Mouse (Mus musculus) urinary bladder, postnatal 14 days (tissue): ENCODE data around the gene Gm10775.

Experiments used
- DNase-seq: peaks from one replicate; pipeline ENCODE4 v3.0.0; 2021; ENCODE audit warnings: low spot score

Gene Gm10775

GRCm38 (mm10) chr13:65259239-65259638, at the start of gene Gm10775:
Gene Gm10775 (plus strand): TSS chr13:65259539.
- DNase-seq: no peak

DNA sequence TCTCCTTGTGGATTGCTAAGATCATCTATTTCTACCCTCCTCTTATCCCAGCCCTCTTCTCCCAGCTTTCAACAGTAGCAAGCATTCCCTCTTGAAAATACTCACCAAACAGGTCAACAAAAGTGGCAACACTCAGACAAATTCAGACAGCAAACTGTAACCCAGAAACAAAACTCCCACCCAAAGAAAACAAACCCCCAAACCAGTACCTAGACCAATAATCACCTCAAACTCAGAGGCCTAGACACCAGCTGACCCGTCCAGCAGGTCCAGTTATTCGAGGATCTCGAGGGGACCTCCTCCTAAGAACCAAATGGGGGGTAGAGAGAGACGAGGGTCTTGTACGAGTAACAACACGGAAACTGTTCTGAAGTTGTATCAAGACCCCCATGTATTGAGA, 33.4 kb upstream of the Gm10775 start:
- no peak for DNase-seq

GRCm38 (mm10) chr13:65226657-65227056, 32.7 kb upstream of the Gm10775 start:
- no peak for DNase-seq

- DNase-seq: no peak
Observed at GRCm38 (mm10) chr13:65237211-65237610, 22.1 kb upstream of the Gm10775 start.

- DNase-seq: peak; percentile 97
Observed at GRCm38 (mm10) chr13:65240509-65241098, 18.7 kb upstream of the Gm10775 start.

DNA sequence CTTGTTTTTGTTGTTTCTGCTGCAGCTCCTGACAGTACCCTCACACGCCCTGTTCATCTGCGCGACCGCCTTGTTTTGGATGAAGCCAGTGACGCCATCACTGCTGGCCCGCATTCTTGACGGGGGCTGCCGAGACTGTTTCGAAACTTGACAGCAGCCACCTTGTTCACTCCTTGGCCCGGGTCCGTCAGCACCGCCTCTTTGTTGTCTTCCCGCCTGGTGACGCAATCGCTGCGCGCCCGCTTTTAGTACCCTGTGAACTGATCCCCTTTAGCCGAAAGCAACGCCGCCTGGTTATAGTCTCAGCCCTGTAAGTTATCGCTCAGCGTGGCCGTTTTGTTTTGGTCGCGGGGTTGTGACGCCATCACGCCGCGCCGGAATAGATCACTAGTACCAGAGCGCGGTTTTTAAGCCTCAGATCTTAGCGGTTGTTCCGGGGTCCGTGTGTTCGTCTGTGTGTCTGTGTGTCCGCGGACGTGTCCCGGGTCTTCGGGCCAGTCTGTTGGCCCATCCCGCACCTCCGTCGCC, 18.2 kb upstream of the Gm10775 start:
- DNase-seq: peak; percentile 95

DNA sequence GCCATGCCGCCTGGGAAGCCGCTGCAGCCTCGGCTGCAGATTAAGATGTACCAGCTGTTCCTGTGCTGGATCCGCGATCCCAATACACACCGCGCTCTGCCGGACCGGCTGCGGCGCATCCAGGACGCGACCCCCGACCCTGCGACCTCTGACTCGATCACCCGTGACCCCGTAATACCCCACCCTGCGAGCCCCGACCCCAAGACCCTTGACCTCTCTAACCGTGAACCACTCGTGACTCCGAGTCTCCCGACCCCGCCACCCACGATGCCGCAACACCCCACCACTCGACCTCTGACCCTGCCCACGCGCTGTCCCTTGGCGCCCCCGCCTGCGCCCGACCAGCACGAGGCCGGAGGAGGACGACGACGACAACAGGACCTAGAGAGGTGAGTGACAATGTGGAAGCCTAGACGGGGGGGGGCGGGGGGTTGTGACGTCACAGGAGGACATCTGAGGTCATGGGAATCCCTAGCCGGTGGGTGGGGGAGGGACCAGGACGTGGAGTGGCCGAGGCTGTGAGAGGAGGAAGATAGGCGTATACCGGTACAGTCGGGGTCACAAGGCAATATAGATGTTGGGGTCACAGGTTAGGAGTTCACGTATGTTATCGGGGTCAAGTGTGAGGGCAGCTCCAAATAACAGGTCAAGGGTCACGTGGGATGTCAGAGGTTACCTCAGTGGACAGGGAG, 17.6 kb upstream of the Gm10775 start:
- DNase-seq: no peak

DNA sequence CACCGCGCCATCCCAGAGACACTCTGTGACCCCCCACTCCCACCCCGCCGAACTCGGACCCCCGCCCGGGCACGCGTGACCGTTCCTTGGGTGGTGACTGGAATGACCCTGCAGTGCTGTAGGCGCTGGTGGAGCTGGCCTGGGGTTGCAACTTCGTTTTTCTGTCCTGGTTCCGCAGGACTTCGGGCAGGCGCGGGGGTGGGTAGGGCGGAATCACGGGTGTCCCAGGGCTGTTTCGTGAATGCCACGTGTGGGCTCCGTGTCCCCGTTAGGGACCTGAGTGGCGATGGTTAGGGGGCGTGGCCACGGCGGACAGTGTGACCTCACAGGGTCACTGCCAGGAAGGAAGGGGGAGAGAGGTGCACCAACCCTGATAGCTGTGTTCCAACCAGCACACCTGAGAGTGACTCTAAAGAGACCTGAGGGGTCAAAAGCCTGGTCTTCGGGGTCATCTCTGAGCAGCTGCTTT, 17.0 kb upstream of the Gm10775 start:
- no peak for DNase-seq

- DNase-seq: no peak
Observed at GRCm38 (mm10) chr13:65243273-65243672, 16.1 kb upstream of the Gm10775 start.

DNA sequence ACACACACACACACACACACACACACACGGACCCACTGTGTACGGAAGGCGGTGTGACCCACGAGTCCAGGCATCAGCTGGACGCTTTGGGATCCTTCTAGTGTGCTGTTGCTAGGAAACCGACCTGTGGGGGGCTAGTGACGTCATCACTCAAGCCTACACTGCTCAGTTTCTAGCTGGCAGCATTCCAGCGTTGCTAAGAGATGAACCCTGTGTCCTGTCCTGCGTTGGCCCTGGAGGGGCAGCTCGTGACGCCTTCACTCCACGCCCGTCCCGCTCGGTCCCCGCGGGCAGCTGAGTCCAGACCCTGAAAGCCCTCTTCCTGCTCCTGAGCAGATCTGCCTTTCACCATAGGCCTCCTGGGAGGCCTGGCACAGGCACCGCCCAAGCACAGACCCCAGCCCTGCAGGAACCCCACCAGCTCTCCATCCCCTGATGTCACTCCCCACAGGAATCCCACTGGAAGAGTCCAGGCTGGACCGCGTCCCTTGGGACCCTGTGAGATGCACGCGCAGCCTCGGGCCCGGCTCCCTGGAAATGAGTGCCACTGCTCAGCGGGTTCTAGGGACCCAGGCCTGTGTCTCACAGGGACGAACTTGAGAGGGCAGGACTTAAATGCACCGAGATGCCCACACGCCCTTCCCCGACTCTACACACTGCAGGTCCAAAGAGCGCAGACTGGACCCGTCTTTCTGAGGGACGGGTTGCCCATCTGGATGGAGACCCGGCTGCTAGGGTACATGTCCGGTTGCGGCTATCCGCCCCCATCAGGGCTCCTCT, 974 bp upstream of the Gm10775 start:
- no peak for DNase-seq

DNA sequence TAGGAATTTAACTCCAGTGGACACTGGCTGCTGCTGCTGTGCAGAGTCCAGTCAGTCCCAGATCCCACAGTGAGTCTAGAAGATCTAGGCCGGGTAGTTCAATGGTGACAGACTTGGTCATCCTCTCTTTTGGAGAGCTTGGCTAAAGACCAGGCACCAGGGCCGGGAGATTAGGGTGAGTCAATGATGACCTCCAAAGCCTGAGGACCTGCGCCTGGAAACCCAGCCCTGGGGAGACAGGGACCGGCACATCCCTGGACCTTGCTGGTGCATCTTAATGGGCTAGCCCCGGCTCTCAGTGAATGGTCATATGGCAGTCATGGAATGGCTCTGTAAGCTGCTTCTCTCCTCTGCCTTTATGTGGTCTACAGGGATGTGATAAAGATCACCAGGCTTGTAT, 2.7 kb downstream of the Gm10775 start:
- no peak for DNase-seq

GRCm38 (mm10) chr13:65277994-65278382, 18.6 kb downstream of the Gm10775 start:
- DNase-seq: no peak

DNA sequence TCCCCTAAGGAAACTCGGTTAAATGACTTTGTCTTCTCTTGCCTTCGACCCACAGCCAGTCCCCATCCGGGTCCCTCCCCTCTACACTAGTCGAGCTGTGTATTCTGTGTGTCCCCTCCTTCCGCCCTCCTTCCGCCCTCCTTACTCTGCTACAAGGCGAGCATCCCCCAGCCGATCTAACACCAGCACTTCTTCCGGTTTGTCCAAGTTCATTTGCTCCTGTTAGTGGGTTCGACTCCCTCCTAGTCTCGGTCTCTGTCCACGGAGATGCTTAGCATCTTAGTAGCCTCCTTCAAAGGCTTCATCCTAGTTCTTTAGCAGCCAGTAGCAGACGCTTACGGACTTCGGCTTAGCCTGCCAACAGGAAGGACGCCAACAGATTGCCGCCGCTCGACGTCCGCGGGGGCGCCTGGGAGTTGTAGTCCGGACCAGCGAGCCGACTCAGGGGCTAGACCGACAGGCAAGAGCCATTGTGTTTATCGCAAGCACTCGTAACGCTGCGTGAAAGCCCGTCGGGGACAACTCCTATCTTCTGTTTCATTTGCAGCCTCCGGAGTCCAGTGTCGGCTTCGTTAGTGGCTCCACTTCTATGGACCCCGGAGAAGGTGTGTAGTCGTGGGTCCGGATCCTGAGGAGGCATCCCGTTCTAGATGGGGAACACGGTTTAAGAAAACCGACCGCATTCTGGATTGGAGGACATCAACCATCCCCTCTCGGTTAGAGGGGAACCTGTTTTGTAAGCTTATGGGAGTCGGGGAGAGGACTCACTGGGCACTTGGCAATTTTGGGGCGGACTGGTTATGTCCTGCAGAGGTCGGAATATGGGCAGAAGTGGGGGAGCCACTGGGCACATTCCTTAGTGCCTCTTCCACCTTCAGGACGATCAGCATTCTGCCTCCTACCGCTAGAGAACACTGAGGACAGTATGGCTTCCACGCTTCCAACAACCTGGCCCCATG, 19.3 kb downstream of the Gm10775 start, which contains the start of gene Zfp369:
Gene Zfp369 (plus strand): TSS at position 432 of the 959 bp plus-strand sequence.
- DNase-seq: peak; percentile 95

DNA sequence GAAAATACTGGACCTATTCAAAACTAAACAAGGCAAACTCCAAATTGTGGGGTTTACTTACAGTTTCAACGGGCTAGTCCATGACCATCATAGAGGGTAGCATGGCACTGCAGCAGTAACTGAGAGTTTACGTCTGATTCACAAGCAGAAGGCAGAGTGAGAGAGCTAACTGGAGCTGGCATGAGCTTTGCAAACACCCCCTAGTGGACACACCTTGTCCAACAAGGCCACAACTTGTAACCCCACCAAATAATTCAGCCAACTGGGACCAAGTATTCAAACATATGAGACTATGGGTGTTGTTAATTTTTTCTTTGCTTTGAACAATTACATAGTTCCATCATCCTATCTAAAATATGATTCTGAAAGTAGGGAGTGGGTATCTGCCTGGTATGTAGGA, 27.4 kb downstream of the Gm10775 start:
- DNase-seq: no peak

DNA sequence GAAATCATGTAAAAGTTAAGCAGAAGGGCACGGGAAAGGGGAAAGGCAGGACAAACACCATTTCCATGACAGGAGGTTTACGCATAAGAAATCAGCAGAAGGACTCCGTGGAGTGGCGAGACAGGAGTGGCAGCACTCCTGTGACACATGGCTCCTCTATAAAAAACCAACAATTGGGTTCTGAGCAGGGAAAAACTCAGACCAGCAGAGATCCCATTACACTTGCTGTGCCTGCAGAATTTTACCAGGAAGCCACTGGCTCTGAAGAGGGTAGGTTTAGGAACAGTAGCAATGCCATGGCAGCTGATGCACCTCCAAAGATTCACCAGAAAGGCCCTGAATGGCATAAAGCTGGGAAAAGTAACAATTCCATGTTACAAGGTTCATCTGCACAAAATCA, 37.0 kb downstream of the Gm10775 start:
- no peak for DNase-seq
